13 mouse cellular contexts compared by ENCODE assay signal in the genomic region with DNA sequence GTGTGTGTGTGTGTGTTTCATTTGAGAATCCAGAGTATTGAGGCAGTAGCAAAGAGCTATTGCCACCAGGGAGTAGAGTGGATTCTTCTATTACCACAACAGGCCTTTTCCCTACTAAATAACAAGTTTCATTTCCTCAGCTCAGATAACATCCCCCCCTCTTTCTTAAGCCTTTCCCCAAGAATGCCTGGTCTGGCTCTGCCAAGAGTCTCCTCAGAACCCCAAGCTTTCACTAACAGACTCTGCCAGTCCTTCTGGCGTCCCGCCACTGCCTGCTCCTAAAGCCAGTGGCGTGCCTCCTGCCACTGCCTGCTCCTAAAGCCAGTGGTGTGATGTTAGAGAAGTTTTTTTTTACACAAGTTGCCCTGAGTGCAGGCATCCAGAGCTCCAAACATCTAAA.
DNase-seq lines count a peak whose midpoint lies in the region; ATAC-seq lines count a peak whose summit lies in the region.
"Had no signal": no experiment of that assay in that cellular context is flagged by ENCODE, and none has a peak within 500 bp of the region (broad histone marks: within the 10 kb centered on the region; RNA-seq: fewer than 3 reads in every experiment).

No protein-coding gene starts in this region.

- no peaks in the 10 kb centered on the region for H3K27me3 ChIP-seq in liver, embryonic 11.5 days (replicated peaks; ENCODE audit: control insufficient read depth, insufficient read depth, low read length)
- H3K27me3 ChIP-seq: heart, embryonic 15.5 days had no signal

- H3K4me3 ChIP-seq in liver, embryonic 11.5 days (ENCODE audit: low read depth, low read length): no peak overlapping the region
- H3K4me3 ChIP-seq: erythroblast, embryonic 14.5 days; heart, embryonic 15.5 days had no signal

- H3K27ac ChIP-seq in liver, embryonic 11.5 days (ENCODE audit: low read depth, low read length): no peak overlapping the region
- H3K27ac ChIP-seq: heart, embryonic 15.5 days; stomach, postnatal 0 days had no signal

- H3K9ac ChIP-seq in liver, embryonic 11.5 days (ENCODE audit: low read depth, low read length): no peak overlapping the region
- H3K9ac ChIP-seq: heart, embryonic 15.5 days had no signal

- H3K9me3 ChIP-seq in liver, embryonic 11.5 days (ENCODE audit: control insufficient read depth, low read length): no peaks in the 10 kb centered on the region
- H3K9me3 ChIP-seq: heart, embryonic 15.5 days had no signal

- DNase-seq in heart, postnatal 4 days: peak; percentile 19
- no peak for DNase-seq in heart, postnatal 25 days (ENCODE audit: low spot score)
- DNase-seq in Muller cell, postnatal 12 days (ENCODE audit: inconsistent ontology term): peak; percentile 6
- DNase-seq in adrenal gland, postnatal 36 days: peak; percentile 28 to 63
- DNase-seq in kidney, postnatal 4 days: peak; percentile 31 to 55
- no peak for DNase-seq in spleen, postnatal 10 days (ENCODE audit: low spot score in 2 of 2)
- no peak for DNase-seq in liver, embryonic 11.5 days (ENCODE audit: low spot score)
- DNase-seq: lung, postnatal 4 days had no signal

- 77% methylated on average over 3 of the region's 3 CpGs for WGBS in liver, embryonic 11.5 days

- H3K4me2 ChIP-seq in liver, embryonic 11.5 days: no peak overlapping the region
- H3K4me2 ChIP-seq: heart, embryonic 15.5 days had no signal

- H3K36me3 ChIP-seq in liver, embryonic 11.5 days (ENCODE audit: control insufficient read depth, insufficient read depth, low read length): no peaks in the 10 kb centered on the region
- H3K36me3 ChIP-seq: G1E; heart, embryonic 15.5 days had no signal

- no peaks in the 10 kb centered on the region for H3K4me1 ChIP-seq in liver, embryonic 11.5 days (replicated peaks; ENCODE audit: control insufficient read depth, insufficient read depth, low read length)
- H3K4me1 ChIP-seq: heart, embryonic 15.5 days had no signal

- intact Hi-C loops in heart, postnatal 25 days (cut with DNase I): no loop called here

- ATAC-seq in megakaryocyte-erythroid progenitor cell, adult 5-6 weeks (replicated peaks; ENCODE audit: low FRiP score, low TSS enrichment, poor library complexity, severe bottlenecking): no peak
- ATAC-seq in liver, embryonic 11.5 days (replicated peaks; ENCODE audit: low FRiP score): no peak

Comparison
In these comparisons a context has a peak if more than half of its experiments do, and no peak if none do; other contexts are left out.
1. DNase-seq: peak in heart, postnatal 4 days (single experiment), Muller cell, postnatal 12 days (single experiment), adrenal gland, postnatal 36 days (2 of 2) and kidney, postnatal 4 days (2 of 2); none in heart, postnatal 25 days (single experiment), spleen, postnatal 10 days (0 of 2) and liver, embryonic 11.5 days (single experiment).